Mouse (Mus musculus): ENCODE measurements around the gene Ttll5. TPM values are rescaled to one million over a fixed set of nuclear protein-coding genes. Genes with fewer than 3 reads are reported as not detected.
A peak's percentile ranks its signal among the peaks of the same experiment; 100 is the strongest.

Gene Ttll5
- polyA plus RNA-seq, 2 experiments: 13.9 to 16.3 TPM

DNA sequence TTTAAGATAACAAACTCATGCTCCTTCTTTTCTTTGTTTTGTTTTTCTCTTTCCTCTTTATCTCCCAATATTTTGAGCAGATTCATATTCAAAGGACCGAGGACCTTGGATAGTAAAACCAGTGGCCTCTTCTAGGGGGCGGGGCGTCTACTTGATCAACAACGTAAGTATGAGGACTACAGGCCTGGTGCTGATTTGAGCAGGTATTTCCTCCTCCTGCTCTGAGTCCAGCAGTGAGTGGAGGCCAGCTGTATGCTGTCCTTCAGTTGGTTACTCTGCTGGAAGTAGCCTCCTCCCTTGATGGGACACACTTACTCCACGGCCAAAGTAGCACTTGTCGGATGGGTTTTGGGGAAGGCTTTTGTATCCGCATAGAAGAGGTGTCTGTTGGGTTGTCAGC, 32.8 kb downstream of the Ttll5 start:
- Histone ChIP-seq H3K9ac (ENCODE audit: low read depth, low read length, severe bottlenecking) (no peak overlapping the region), H3K9me3 (ENCODE audit: control insufficient read depth, low read length) (no peaks in the 10 kb centered on the region), H3K4me3 (replicated peaks; ENCODE audit: low read length) (no peak overlapping the region), H3K27ac (replicated peaks; ENCODE audit: low read depth, low read length) (no peak overlapping the region), H3K27me3 (ENCODE audit: control insufficient read depth, insufficient read depth, low read length) (no peaks in the 10 kb centered on the region), H3K4me1 (ENCODE audit: control insufficient read depth, insufficient read depth, low read length) (peaks cover 23% of the 10 kb centered on the region), H3K36me3 (ENCODE audit: control insufficient read depth, insufficient read depth, low read length) (0 out of 2 replicates have a peak, but pooled peaks cover under 1% of the 10 kb centered on the region), H3K4me2 (replicated peaks; ENCODE audit: low read depth, low read length, severe bottlenecking) (no peak overlapping the region)
- TF ChIP-seq POLR2A (IDR thresholded peaks at IDR 0.05; ENCODE audit: borderline replicate concordance, extremely low read depth, insufficient read depth, insufficient read length): no peak
- ATAC-seq (ENCODE audit: low FRiP score, low read depth): no peak
- no peak for DNase-seq (ENCODE audit: low spot score)
- 85% methylated on average over 7 of the region's 7 CpGs for WGBS

DNA sequence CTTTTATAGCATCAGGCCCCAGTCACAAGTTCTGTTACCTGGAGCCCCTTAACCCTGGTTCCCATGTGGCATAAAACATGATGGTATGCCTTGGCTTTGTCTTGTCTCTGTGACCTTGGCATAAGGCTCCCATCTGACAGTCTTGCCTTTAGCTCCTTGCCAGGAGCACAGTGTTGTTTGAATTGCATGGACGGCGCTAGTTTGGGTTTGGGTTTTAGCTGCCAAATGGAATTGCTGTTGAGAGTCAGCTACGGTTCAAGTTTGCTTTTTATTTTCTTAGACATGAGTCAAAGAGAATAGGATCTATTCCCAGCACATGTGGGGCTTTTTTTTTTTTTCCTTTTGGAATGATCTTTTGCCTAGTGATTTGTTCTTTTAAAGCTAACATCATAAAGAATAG, 34.7 kb downstream of the Ttll5 start:
- no peak for DNase-seq (ENCODE audit: low spot score)
- ATAC-seq (ENCODE audit: low FRiP score, low read depth): peak; percentile 38
- H3K27me3 ChIP-seq (ENCODE audit: control insufficient read depth, insufficient read depth, low read length): no peaks in the 10 kb centered on the region
- H3K4me2 ChIP-seq (replicated peaks; ENCODE audit: low read depth, low read length, severe bottlenecking): no peak overlapping the region
- peaks cover 31% of the 10 kb centered on the region for H3K4me1 ChIP-seq (ENCODE audit: control insufficient read depth, insufficient read depth, low read length)
- no peak overlapping the region for H3K4me3 ChIP-seq (replicated peaks; ENCODE audit: low read length)
- peak overlapping the region; percentile 71 for H3K27ac ChIP-seq (replicated peaks; ENCODE audit: low read depth, low read length)
- H3K9me3 ChIP-seq (ENCODE audit: control insufficient read depth, low read length): no peaks in the 10 kb centered on the region
- TF ChIP-seq POLR2A (IDR thresholded peaks at IDR 0.05; ENCODE audit: borderline replicate concordance, extremely low read depth, insufficient read depth, insufficient read length): no peak
- 60% methylated on average over 3 of the region's 3 CpGs for WGBS
- no peak overlapping the region for H3K9ac ChIP-seq (ENCODE audit: low read depth, low read length, severe bottlenecking)
- 0 out of 2 replicates have a peak, but pooled peaks cover 3% of the 10 kb centered on the region for H3K36me3 ChIP-seq (ENCODE audit: control insufficient read depth, insufficient read depth, low read length)

DNA sequence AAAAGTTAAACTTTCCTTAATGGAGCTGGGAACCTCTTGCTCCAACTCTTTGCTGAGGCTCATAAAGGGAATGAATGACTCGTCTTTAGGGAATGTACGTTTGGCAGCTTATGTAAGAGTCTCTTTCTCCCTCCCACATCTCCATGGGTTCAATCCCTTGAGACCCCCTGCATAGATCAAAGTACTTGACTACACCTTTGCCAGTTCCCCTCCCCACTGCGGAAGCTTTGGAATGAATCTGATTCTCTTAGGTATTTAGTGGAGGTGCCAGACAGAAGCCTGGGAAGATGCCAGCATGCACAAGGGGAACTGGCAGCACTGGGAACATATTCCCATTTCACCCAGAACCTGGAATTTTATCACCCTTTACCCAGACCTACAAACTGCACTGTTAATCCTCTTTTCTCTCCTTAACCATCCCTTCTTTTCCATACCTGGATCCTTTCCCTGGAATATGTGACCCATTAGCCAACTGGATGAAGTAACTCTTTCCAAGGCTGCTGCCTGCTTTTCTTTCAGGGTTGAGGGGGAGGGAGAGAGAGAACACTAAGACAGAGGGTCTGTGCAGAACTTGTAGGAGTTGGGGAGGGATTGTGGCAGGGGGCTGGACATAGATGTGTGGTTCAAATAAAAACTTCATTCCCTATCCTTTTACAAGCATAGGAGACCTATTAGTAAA, 35.2 kb downstream of the Ttll5 start:
- DNase-seq (ENCODE audit: low spot score): peak; percentile 83
- H3K9ac ChIP-seq (ENCODE audit: low read depth, low read length, severe bottlenecking): no peak overlapping the region
- peak; percentile 83 for ATAC-seq (ENCODE audit: low FRiP score, low read depth)
- no peaks in the 10 kb centered on the region for H3K27me3 ChIP-seq (ENCODE audit: control insufficient read depth, insufficient read depth, low read length)
- no peak overlapping the region for H3K4me3 ChIP-seq (replicated peaks; ENCODE audit: low read length)
- 0 out of 2 replicates have a peak, but pooled peaks cover 3% of the 10 kb centered on the region for H3K36me3 ChIP-seq (ENCODE audit: control insufficient read depth, insufficient read depth, low read length)
- no peak for TF ChIP-seq POLR2A (IDR thresholded peaks at IDR 0.05; ENCODE audit: borderline replicate concordance, extremely low read depth, insufficient read depth, insufficient read length)
- 30% methylated on average over 3 of the region's 3 CpGs for WGBS
- 0 out of 2 replicates have a peak overlapping the region, but pooled peaks have one; percentile 19 for H3K4me2 ChIP-seq (replicated peaks; ENCODE audit: low read depth, low read length, severe bottlenecking)
- H3K4me1 ChIP-seq (ENCODE audit: control insufficient read depth, insufficient read depth, low read length): peaks cover 31% of the 10 kb centered on the region
- peak overlapping the region; percentile 71 for H3K27ac ChIP-seq (replicated peaks; ENCODE audit: low read depth, low read length)
- H3K9me3 ChIP-seq (ENCODE audit: control insufficient read depth, low read length): no peaks in the 10 kb centered on the region

DNA sequence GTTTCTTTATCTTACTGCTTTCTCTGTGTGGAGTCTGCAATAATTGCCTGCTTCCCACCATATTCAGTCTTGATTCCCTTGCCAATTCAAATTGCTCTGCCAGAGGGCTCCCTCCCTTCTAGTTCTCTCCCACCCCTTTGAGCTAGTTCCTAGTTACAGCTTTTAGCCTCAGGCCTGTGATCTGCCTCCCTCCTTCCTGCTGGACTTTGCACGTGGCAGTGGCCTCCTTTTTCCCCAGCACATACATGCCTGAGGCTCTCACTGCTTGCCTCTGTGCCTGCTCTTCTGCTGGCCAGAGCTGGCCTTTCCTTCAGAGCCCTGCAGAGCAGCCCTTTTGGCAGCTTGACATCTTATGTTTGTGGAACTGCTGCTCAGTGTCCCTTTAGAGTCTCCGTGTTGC, 38.1 kb downstream of the Ttll5 start:
- 23% methylated on average over 2 of the region's 2 CpGs for WGBS
- no peaks in the 10 kb centered on the region for H3K27me3 ChIP-seq (ENCODE audit: control insufficient read depth, insufficient read depth, low read length)
- ATAC-seq (ENCODE audit: low FRiP score, low read depth) (no peak), DNase-seq (ENCODE audit: low spot score) (no peak)
- no peak for TF ChIP-seq POLR2A (IDR thresholded peaks at IDR 0.05; ENCODE audit: borderline replicate concordance, extremely low read depth, insufficient read depth, insufficient read length)
- no peak overlapping the region for H3K9ac ChIP-seq (ENCODE audit: low read depth, low read length, severe bottlenecking)
- H3K4me3 ChIP-seq (replicated peaks; ENCODE audit: low read length): no peak overlapping the region
- no peak overlapping the region for H3K4me2 ChIP-seq (replicated peaks; ENCODE audit: low read depth, low read length, severe bottlenecking)
- H3K27ac ChIP-seq (replicated peaks; ENCODE audit: low read depth, low read length): peak overlapping the region; percentile 53
- H3K4me1 ChIP-seq (ENCODE audit: control insufficient read depth, insufficient read depth, low read length): peaks cover 36% of the 10 kb centered on the region
- H3K9me3 ChIP-seq (ENCODE audit: control insufficient read depth, low read length): no peaks in the 10 kb centered on the region
- H3K36me3 ChIP-seq (ENCODE audit: control insufficient read depth, insufficient read depth, low read length): 0 out of 2 replicates have a peak, but pooled peaks cover 3% of the 10 kb centered on the region

DNA sequence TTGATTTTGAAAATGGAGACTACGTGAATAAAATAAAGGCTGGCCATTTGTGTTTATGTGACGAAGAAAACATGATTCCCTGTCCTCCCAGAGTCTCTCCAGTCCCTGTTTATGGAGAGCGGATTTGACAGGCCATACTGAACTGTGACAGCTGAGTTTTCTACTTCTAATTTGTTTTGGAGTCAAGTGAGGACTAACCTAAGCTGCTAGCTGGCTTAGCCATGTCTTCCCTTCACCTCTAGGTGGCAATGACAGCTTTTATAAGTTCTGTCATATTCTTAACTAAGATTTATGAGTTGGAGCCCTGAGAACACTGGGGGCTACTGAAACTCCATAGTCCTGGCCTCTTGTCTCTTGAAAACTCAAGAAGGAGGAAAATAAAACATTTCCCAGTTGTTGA, 41.1 kb downstream of the Ttll5 start:
- Histone ChIP-seq H3K4me2 (replicated peaks; ENCODE audit: low read depth, low read length, severe bottlenecking) (no peak overlapping the region), H3K9ac (ENCODE audit: low read depth, low read length, severe bottlenecking) (no peak overlapping the region), H3K27ac (replicated peaks; ENCODE audit: low read depth, low read length) (no peak overlapping the region), H3K27me3 (ENCODE audit: control insufficient read depth, insufficient read depth, low read length) (no peaks in the 10 kb centered on the region), H3K4me1 (ENCODE audit: control insufficient read depth, insufficient read depth, low read length) (peaks cover 23% of the 10 kb centered on the region), H3K36me3 (ENCODE audit: control insufficient read depth, insufficient read depth, low read length) (0 out of 2 replicates have a peak, but pooled peaks cover 3% of the 10 kb centered on the region), H3K9me3 (ENCODE audit: control insufficient read depth, low read length) (no peaks in the 10 kb centered on the region), H3K4me3 (replicated peaks; ENCODE audit: low read length) (no peak overlapping the region)
- 62% methylated on average over 3 of the region's 3 CpGs for WGBS
- DNase-seq (ENCODE audit: low spot score) (peak; percentile 61), ATAC-seq (ENCODE audit: low FRiP score, low read depth) (peak; percentile 69; the same call in 1 of the 2 replicates)
- TF ChIP-seq POLR2A (IDR thresholded peaks at IDR 0.05; ENCODE audit: borderline replicate concordance, extremely low read depth, insufficient read depth, insufficient read length): no peak
